19 mouse cellular contexts compared by ENCODE assay signal in the genomic region with DNA sequence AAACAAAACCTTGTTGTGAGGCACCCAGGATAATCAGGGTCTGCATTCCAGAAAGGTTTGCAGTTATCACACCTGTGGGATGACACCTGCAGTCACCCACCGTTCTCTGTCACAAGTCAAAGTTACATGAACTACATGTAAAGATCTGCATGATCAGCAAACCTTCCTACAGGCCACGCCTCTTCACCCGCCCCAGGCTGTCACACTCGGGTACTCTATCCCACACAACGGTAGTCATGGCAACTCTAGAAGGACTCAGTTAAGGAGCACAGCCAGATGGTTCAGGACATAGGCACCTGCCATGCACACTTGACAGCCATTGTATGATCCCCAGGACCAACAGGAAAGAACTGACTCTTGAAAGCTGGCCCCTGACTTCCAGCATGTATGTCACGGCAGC. TPM values are rescaled to one million over a fixed set of nuclear protein-coding genes. Genes with fewer than 3 reads are reported as not detected.
DNase-seq lines count a peak whose midpoint lies in the region; ATAC-seq and TF ChIP-seq lines count a peak whose summit lies in the region.
"Had no signal": no experiment of that assay in that cellular context is flagged by ENCODE, and none has a peak within 500 bp of the region (broad histone marks: within the 10 kb centered on the region; RNA-seq: fewer than 3 reads in every experiment).

No protein-coding gene starts in this region.

- peak; percentile 49; the same call in 1 of the 2 replicates for ATAC-seq in frontal cortex, adult (ENCODE audit: low TSS enrichment)
- no peak for ATAC-seq in lung, postnatal 0 days
- no peak for ATAC-seq in midbrain, embryonic 14.5 days (ENCODE audit: low FRiP score, low TSS enrichment)

- WGBS in lung, postnatal 0 days, result 66% methylated on average over 6 of the region's 6 CpGs
- 68% methylated on average over 6 of the region's 6 CpGs for WGBS in midbrain, embryonic 14.5 days

- intact Hi-C loops in gastrocnemius, postnatal 36 days (cut with DNase I), result no loop called here

- no peak for TF ChIP-seq CTCF in lung, postnatal 0 days (IDR thresholded peaks at IDR 0.05)

- H3K9me3 ChIP-seq in lung, postnatal 0 days (ENCODE audit: low read length), result no peaks in the 10 kb centered on the region
- H3K9me3 ChIP-seq in midbrain, embryonic 14.5 days (ENCODE audit: control insufficient read depth, low read length), result no peaks in the 10 kb centered on the region
- H3K9me3 ChIP-seq: limb, embryonic 12.5 days; liver, embryonic 15.5 days; stomach, embryonic 15.5 days had no signal

- no peaks in the 10 kb centered on the region for H3K27me3 ChIP-seq in lung, postnatal 0 days (replicated peaks; ENCODE audit: insufficient read depth, low read length)
- no peaks in the 10 kb centered on the region for H3K27me3 ChIP-seq in midbrain, embryonic 14.5 days (ENCODE audit: control insufficient read depth, insufficient read depth, low read length)
- H3K27me3 ChIP-seq: limb, embryonic 12.5 days; liver, embryonic 15.5 days; stomach, embryonic 15.5 days had no signal

- no peak overlapping the region for H3K9ac ChIP-seq in lung, postnatal 0 days (replicated peaks; ENCODE audit: low read depth)
- no peak overlapping the region for H3K9ac ChIP-seq in midbrain, embryonic 14.5 days (replicated peaks; ENCODE audit: low read length)
- H3K9ac ChIP-seq: limb, embryonic 12.5 days; liver, embryonic 15.5 days; stomach, embryonic 15.5 days had no signal

- no peak overlapping the region for H3K27ac ChIP-seq in lung, postnatal 0 days (ENCODE audit: low read length)
- no peak overlapping the region for H3K27ac ChIP-seq in midbrain, embryonic 14.5 days (replicated peaks; ENCODE audit: low read depth, low read length)
- H3K27ac ChIP-seq: heart, adult 2 months; limb, embryonic 12.5 days; liver, embryonic 15.5 days; stomach, embryonic 15.5 days had no signal

- H3K36me3 ChIP-seq in lung, postnatal 0 days (ENCODE audit: insufficient read depth, low read length), result peaks cover 20% of the 10 kb centered on the region
- H3K36me3 ChIP-seq in midbrain, embryonic 14.5 days (ENCODE audit: control insufficient read depth, insufficient read depth, low read length), result peaks cover 43% of the 10 kb centered on the region

- DNase-seq in frontal cortex, postnatal 36 days (ENCODE audit: low spot score in 2 of 2), result no peak
- DNase-seq in lung, postnatal 0 days (ENCODE audit: low spot score), result peak; percentile 22
- no peak for DNase-seq in lung, postnatal 10 days
- DNase-seq in R1 (ENCODE audit: low read depth, low spot score), result peak; percentile 82
- peak; percentile 13 for DNase-seq in midbrain, embryonic 14.5 days
- DNase-seq in gastrocnemius, postnatal 36 days, result no peak
- DNase-seq in right cerebral cortex, adult 2 months (ENCODE audit: low spot score in 2 of 2), result no peak
- DNase-seq: adrenal gland, postnatal 14 days; cerebellum, postnatal 14 days; heart, adult 2 months; heart, postnatal 14 days; kidney, adult 11 months; right cerebral cortex, postnatal 4 days; thymus, postnatal 36 days had no signal

- no peaks in the 10 kb centered on the region for H3K4me1 ChIP-seq in lung, postnatal 0 days (ENCODE audit: insufficient read depth, low read depth, low read length)
- H3K4me1 ChIP-seq in midbrain, embryonic 14.5 days (ENCODE audit: control insufficient read depth, insufficient read depth, low read length), result peaks cover 6% of the 10 kb centered on the region

- TF ChIP-seq EP300 in lung, postnatal 0 days (IDR thresholded peaks at IDR 0.05), result no peak

- no peak overlapping the region for H3K4me3 ChIP-seq in lung, postnatal 0 days (ENCODE audit: low read depth, low read length)
- H3K4me3 ChIP-seq in midbrain, embryonic 14.5 days (replicated peaks; ENCODE audit: low read depth, low read length), result no peak overlapping the region
- H3K4me3 ChIP-seq: heart, adult 2 months; limb, embryonic 12.5 days; liver, embryonic 15.5 days; stomach, embryonic 15.5 days had no signal

- H3K4me2 ChIP-seq in lung, postnatal 0 days (replicated peaks; ENCODE audit: low read depth, low read length), result no peak overlapping the region
- H3K4me2 ChIP-seq in midbrain, embryonic 14.5 days (ENCODE audit: low read length), result no peak overlapping the region
- H3K4me2 ChIP-seq: limb, embryonic 12.5 days; liver, embryonic 15.5 days; stomach, embryonic 15.5 days had no signal

RNA-seq across cellular contexts. Expression of a gene that starts 5.2 kb away (rescaled TPM):
- polyA plus RNA-seq in lung, postnatal 0 days (2015; fragmentation: Nextera tagmentation; extraction: Ambion mirVana), result 25.9 and 28.0 TPM in 2 replicates
- 27.0 and 36.2 TPM in 2 replicates for polyA plus RNA-seq in midbrain, embryonic 14.5 days (2014; fragmentation: Nextera tagmentation; extraction: Ambion mirVana)
- 10 to 100 TPM in 1 of 2 experiments, 1 to 10 TPM in 1; 9.8 to 11.9 TPM for total RNA-seq in gastrocnemius, postnatal 36 days (2021)

RNA-seq across cellular contexts. Expression of a gene that starts 44.7 kb away (rescaled TPM):
- polyA plus RNA-seq in lung, postnatal 0 days (2015; fragmentation: Nextera tagmentation; extraction: Ambion mirVana), result 19.9 and 25.7 TPM in 2 replicates
- 24.2 and 35.3 TPM in 2 replicates for polyA plus RNA-seq in midbrain, embryonic 14.5 days (2014; fragmentation: Nextera tagmentation; extraction: Ambion mirVana)
- total RNA-seq in gastrocnemius, postnatal 36 days (2021), result 10 to 100 TPM; 19.1 to 19.3 TPM

RNA-seq across cellular contexts. Expression of a gene that starts 60.0 kb away (rescaled TPM):
- 0.44 and 0.48 TPM in 2 replicates for polyA plus RNA-seq in lung, postnatal 0 days (2015; fragmentation: Nextera tagmentation; extraction: Ambion mirVana)
- polyA plus RNA-seq in midbrain, embryonic 14.5 days (2014; fragmentation: Nextera tagmentation; extraction: Ambion mirVana), result 0.20 and 0.22 TPM in 2 replicates
- total RNA-seq in gastrocnemius, postnatal 36 days (2021), result not detected
- total RNA-seq: adrenal gland, postnatal 14 days; heart, adult 2 months; heart, postnatal 14 days; megakaryocyte progenitor cell, adult 5-6 weeks had no signal
- polyA plus RNA-seq: heart, adult 2 months; liver, embryonic 15.5 days had no signal

Comparison
In these comparisons a context has a peak if more than half of its experiments do, and no peak if none do; other contexts are left out.
1. DNase-seq: peak in lung, postnatal 0 days (single experiment), R1 (single experiment) and midbrain, embryonic 14.5 days (single experiment); none in frontal cortex, postnatal 36 days (0 of 2), lung, postnatal 10 days (single experiment), gastrocnemius, postnatal 36 days (0 of 2) and right cerebral cortex, adult 2 months (0 of 2).